Mouse (Mus musculus) ES-Bruce4 (cell line): ENCODE measurements around the gene Hira. TPM values are rescaled to one million over a fixed set of nuclear protein-coding genes. Genes with fewer than 3 reads are reported as not detected.

ENCODE experiments used
- H3K27ac ChIP-seq: 2 replicates; pipeline ENCODE4 v1.5.1; 2012; ENCODE audit warnings: low read length, inconsistent platforms; ENCODE audit not compliant: insufficient read depth
- H3K27me3 ChIP-seq: 2 replicates; pipeline ENCODE4 v1.6.1; 2012; ENCODE audit warnings: mild to moderate bottlenecking, low read length, inconsistent platforms; ENCODE audit not compliant: control insufficient read depth, poor library complexity, insufficient read depth, severe bottlenecking
- H3K36me3 ChIP-seq: 2 replicates; pipeline ENCODE4 v1.6.1; 2012; ENCODE audit warnings: inconsistent platforms, mild to moderate bottlenecking, low read length, moderate library complexity; ENCODE audit not compliant: control insufficient read depth, poor library complexity, insufficient read depth, severe bottlenecking
- H3K4me1 ChIP-seq: one replicate; pipeline ENCODE4 v1.8.1; 2011; ENCODE audit warnings: low read length; ENCODE audit not compliant: control insufficient read depth, insufficient read depth
- H3K4me3 ChIP-seq: 2 replicates; pipeline ENCODE4 v1.5.1; 2011; ENCODE audit warnings: low read depth, mild to moderate bottlenecking, low read length
- H3K9ac ChIP-seq: 2 replicates; pipeline ENCODE4 v1.6.1; 2012; ENCODE audit warnings: low read depth, mild to moderate bottlenecking, inconsistent platforms; ENCODE audit not compliant: poor library complexity, severe bottlenecking
- H3K9me3 ChIP-seq: replicated peaks from 2 replicates; pipeline ENCODE4 v1.6.1; 2012; ENCODE audit warnings: mild to moderate bottlenecking, low read length, inconsistent platforms; ENCODE audit not compliant: control insufficient read depth, poor library complexity, insufficient read depth, severe bottlenecking
- CTCF ChIP-seq: IDR thresholded peaks from one replicate; pipeline ENCODE4 v1.8.1; 2011; ENCODE audit warnings: low read depth, low read length
- EP300 ChIP-seq: IDR thresholded peaks from 2 replicates; pipeline ENCODE4 v1.6.1; 2011; ENCODE audit warnings: low read depth, low read length; ENCODE audit not compliant: insufficient read depth
- POLR2A ChIP-seq: IDR thresholded peaks from one replicate; pipeline ENCODE4 v1.8.1; 2011; ENCODE audit warnings: low read length; ENCODE audit not compliant: insufficient read depth
- polyA plus RNA-seq: library from polyadenylated mRNA; stranded (reverse); fragments of >200 nt; gene quantifications from 2 replicates; pipeline ENCODE4 v1.2.4, GENCODE M21; 2011; ENCODE audit warnings: low read depth; ENCODE audit not compliant: missing spikeins, insufficient read depth, insufficient read length

Gene Hira
- polyA plus RNA-seq, 1 experiment: 113 TPM

GRCm38 (mm10) chr16:18948941-18949340 lies 72.1 kb downstream of the Hira start:
- Histone ChIP-seq H3K36me3 (peaks cover 63% of the 10 kb centered on the region), H3K9me3 (no peaks in the 10 kb centered on the region), H3K4me3 (no peak overlapping the region), H3K4me1 (no peaks in the 10 kb centered on the region), H3K9ac (no peak overlapping the region), H3K27me3 (no peaks in the 10 kb centered on the region), H3K27ac (no peak overlapping the region)
- TF ChIP-seq EP300 (no peak), POLR2A (no peak), CTCF (no peak)

- peaks cover 68% of the 10 kb centered on the region for H3K36me3 ChIP-seq
- H3K9ac ChIP-seq: no peak overlapping the region
- no peak overlapping the region for H3K27ac ChIP-seq
- H3K4me3 ChIP-seq: no peak overlapping the region
- TF ChIP-seq CTCF (no peak), EP300 (no peak), POLR2A (no peak)
- no peaks in the 10 kb centered on the region for H3K4me1 ChIP-seq
- no peaks in the 10 kb centered on the region for H3K9me3 ChIP-seq
- no peaks in the 10 kb centered on the region for H3K27me3 ChIP-seq
These were observed 73.5 kb downstream of the Hira start for GRCm38 (mm10) chr16:18950351-18950750.

GRCm38 (mm10) chr16:18952813-18953212 lies 76.0 kb downstream of the Hira start:
- Histone ChIP-seq H3K36me3 (peaks cover 66% of the 10 kb centered on the region), H3K4me1 (no peaks in the 10 kb centered on the region)
- TF ChIP-seq EP300: no peak
- no peak for TF ChIP-seq CTCF
- no peak for TF ChIP-seq POLR2A

GRCm38 (mm10) chr16:18955070-18955469 lies 78.2 kb downstream of the Hira start:
- Histone ChIP-seq H3K9me3 (no peaks in the 10 kb centered on the region), H3K27me3 (no peaks in the 10 kb centered on the region), H3K4me3 (no peak overlapping the region), H3K9ac (no peak overlapping the region), H3K4me1 (no peaks in the 10 kb centered on the region), H3K36me3 (peaks cover 54% of the 10 kb centered on the region), H3K27ac (no peak overlapping the region)
- TF ChIP-seq CTCF: no peak
- no peak for TF ChIP-seq EP300
- TF ChIP-seq POLR2A: no peak

More at GRCm38 (mm10) chr16:18952813-18953212, 76.0 kb downstream of the Hira start:
- no peak overlapping the region for H3K27ac ChIP-seq
- H3K27me3 ChIP-seq: no peaks in the 10 kb centered on the region
- no peaks in the 10 kb centered on the region for H3K9me3 ChIP-seq
- no peak overlapping the region for H3K4me3 ChIP-seq
- H3K9ac ChIP-seq: no peak overlapping the region

GRCm38 (mm10) chr16:18963486-18963885 lies 86.6 kb downstream of the Hira start:
- TF ChIP-seq POLR2A: no peak
- TF ChIP-seq CTCF: no peak
- no peak for TF ChIP-seq EP300
- H3K9ac ChIP-seq: no peak overlapping the region
- H3K4me1 ChIP-seq: no peaks in the 10 kb centered on the region
- no peak overlapping the region for H3K27ac ChIP-seq
- peaks cover 2% of the 10 kb centered on the region; the same call in 1 of the 2 replicates for H3K27me3 ChIP-seq
- H3K9me3 ChIP-seq: peaks cover 9% of the 10 kb centered on the region; the same call in 1 of the 2 replicates
- peaks cover 25% of the 10 kb centered on the region for H3K36me3 ChIP-seq
- H3K4me3 ChIP-seq: no peak overlapping the region

GRCm38 (mm10) chr16:18969420-18970128 lies 92.7 kb downstream of the Hira start:
- Histone ChIP-seq H3K27ac (no peak overlapping the region), H3K9ac (no peak overlapping the region)
- TF ChIP-seq POLR2A (no peak), CTCF (no peak), EP300 (no peak)

More at GRCm38 (mm10) chr16:18969420-18970128, 92.7 kb downstream of the Hira start:
- peaks cover 21% of the 10 kb centered on the region for H3K36me3 ChIP-seq
- no peaks in the 10 kb centered on the region for H3K27me3 ChIP-seq
- H3K4me1 ChIP-seq: no peaks in the 10 kb centered on the region
- H3K4me3 ChIP-seq: no peak overlapping the region
- H3K9me3 ChIP-seq: no peaks in the 10 kb centered on the region
